Mouse (Mus musculus) spleen, adult 2 months (tissue): ENCODE data around the gene Desi2. TPM values are rescaled to one million over a fixed set of nuclear protein-coding genes. Genes with fewer than 3 reads are reported as not detected.
A peak's percentile ranks its signal among the peaks of the same experiment; 100 is the strongest.
"Not testable (repeated sequence)": the region's sequence is repeated elsewhere in the genome, so short reads cannot be mapped to it uniquely, and the experiment has no call there.

Experiments used
- DNase-seq, 2 experiments: peaks; one replicate each; pipeline versions ENCODE4 v3.0.0 to v3.0.0-alpha.2; 2012 to 2021; ENCODE audit warnings: low spot score in 2 of 2, low read depth in 1 of 2
- H3K27ac ChIP-seq: fragments of 200-500 bp; 2 replicates; pipeline ENCODE4 v1.5.1; 2012; ENCODE audit warnings: low read length, inconsistent platforms; ENCODE audit not compliant: insufficient read depth
- H3K27me3 ChIP-seq: fragments of 200-500 bp; 2 replicates; pipeline ENCODE4 v1.6.1; 2012; ENCODE audit warnings: mild to moderate bottlenecking, moderate library complexity, low read length, inconsistent platforms; ENCODE audit not compliant: control insufficient read depth, insufficient read depth
- H3K36me3 ChIP-seq: fragments of 200-500 bp; 2 replicates; pipeline ENCODE4 v1.6.1; 2012; ENCODE audit warnings: mild to moderate bottlenecking, low read length, inconsistent platforms; ENCODE audit not compliant: control insufficient read depth, insufficient read depth
- H3K4me1 ChIP-seq: fragments of 200-500 bp; 2 replicates; pipeline ENCODE4 v1.6.1; 2011; ENCODE audit warnings: inconsistent platforms; ENCODE audit not compliant: control insufficient read depth, insufficient read depth, insufficient read length
- H3K4me3 ChIP-seq: fragments of 200-500 bp; 2 replicates; pipeline ENCODE4 v1.5.1; 2011; ENCODE audit warnings: mild to moderate bottlenecking, inconsistent platforms; ENCODE audit not compliant: insufficient read depth, insufficient read length; ENCODE audit errors: extremely low read depth
- CTCF ChIP-seq: fragments of 200-500 bp; IDR thresholded peaks from 2 replicates; pipeline ENCODE4 v1.5.1; 2011; ENCODE audit warnings: mild to moderate bottlenecking, inconsistent platforms; ENCODE audit not compliant: insufficient read depth, insufficient read length, insufficient replicate concordance; ENCODE audit errors: extremely low read depth
- POLR2A ChIP-seq: fragments of 200-500 bp; IDR thresholded peaks from 2 replicates; pipeline ENCODE4 v1.6.1; 2011; ENCODE audit warnings: low read depth, low read length, inconsistent platforms
- WGBS: fragments of 180-500 bp; shearing (Covaris S2); methylation state at CpG from one replicate; pipeline ENCODE4 v1.1.7; 2018; 5-methylcytosine and 5-hydroxymethylcytosine counted together
- polyA plus RNA-seq: library from polyadenylated mRNA; depleted of rRNA; stranded (reverse); fragments of >200 nt; gene quantifications from 2 replicates; pipeline ENCODE4 v1.2.3, GENCODE M21; 2012

Gene Desi2
- polyA plus RNA-seq, 1 experiment, result 4.4 TPM

- Histone ChIP-seq H3K27ac (no peak overlapping the region), H3K36me3 (peaks cover 2% of the 10 kb centered on the region; the same call in 1 of the 2 replicates), H3K4me3 (no peak overlapping the region), H3K27me3 (no peaks in the 10 kb centered on the region), H3K4me1 (no peaks in the 10 kb centered on the region)
- TF ChIP-seq POLR2A, result no peak
- no peak for TF ChIP-seq CTCF
- no peak for DNase-seq
- WGBS, result 91% methylated on average over 2 of the region's 2 CpGs
Observed at GRCm38 (mm10) chr1:178258821-178259220, 71.6 kb downstream of the Desi2 start.

DNA sequence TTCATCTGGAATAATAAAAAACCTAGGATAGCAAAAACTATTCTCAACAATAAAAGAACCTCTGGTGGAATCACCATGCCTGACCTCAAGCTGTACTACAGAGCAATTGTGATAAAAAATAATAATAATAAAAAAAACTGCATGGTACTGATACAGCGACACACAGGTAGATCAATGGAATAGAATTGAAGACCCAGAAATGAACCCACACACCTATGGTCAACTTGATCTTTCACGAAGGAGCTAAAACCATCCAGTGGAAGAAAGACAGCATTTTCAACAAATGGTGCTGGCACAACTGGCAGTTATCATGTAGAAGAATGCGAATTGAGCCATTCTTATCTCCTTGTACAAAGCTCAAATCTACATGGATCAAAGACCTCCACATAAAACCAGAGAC lies 78.2 kb downstream of the Desi2 start:
- H3K4me1 ChIP-seq, H3K4me3 ChIP-seq, H3K27me3 ChIP-seq, H3K36me3 ChIP-seq, H3K27ac ChIP-seq, DNase-seq: not testable (repeated sequence)
- 90% methylated on average over 3 of the region's 3 CpGs for WGBS

DNA sequence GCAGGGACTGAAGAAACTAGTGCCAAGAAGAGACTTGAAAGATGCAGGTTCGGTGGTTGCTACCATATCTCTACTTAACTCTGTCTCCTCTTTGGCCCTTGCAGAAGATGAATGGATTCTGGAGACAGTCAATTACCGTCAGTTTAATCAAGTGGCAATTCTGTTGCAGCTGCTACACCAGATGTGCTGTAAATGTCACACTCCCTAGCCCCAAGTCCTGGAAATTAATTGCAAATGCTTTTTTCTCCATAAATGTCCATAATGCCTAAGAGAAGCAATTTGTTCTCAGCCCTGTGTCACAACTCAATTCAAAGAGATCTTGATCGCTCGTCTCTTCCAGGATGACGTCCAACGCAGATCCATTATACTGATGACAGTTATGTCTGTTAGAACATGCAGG lies 83.4 kb downstream of the Desi2 start:
- Histone ChIP-seq H3K4me3 (no peak overlapping the region), H3K27me3 (no peaks in the 10 kb centered on the region; the same call in 1 of the 2 replicates), H3K4me1 (no peaks in the 10 kb centered on the region), H3K36me3 (no peaks in the 10 kb centered on the region), H3K27ac (no peak overlapping the region)
- 91% methylated on average over 6 of the region's 6 CpGs for WGBS
- TF ChIP-seq CTCF, result no peak
- no peak for DNase-seq

- no peaks in the 10 kb centered on the region for H3K36me3 ChIP-seq
- WGBS, result 66% methylated on average over 9 of the region's 9 CpGs
- TF ChIP-seq POLR2A (no peak), CTCF (no peak)
- peaks cover 5% of the 10 kb centered on the region for H3K27me3 ChIP-seq
- H3K4me1 ChIP-seq, result peaks cover 6% of the 10 kb centered on the region
- H3K27ac ChIP-seq, result no peak overlapping the region
- H3K4me3 ChIP-seq, result no peak overlapping the region
- DNase-seq, result no peak
Observed at GRCm38 (mm10) chr1:178275174-178275730, 88.0 kb downstream of the Desi2 start.

GRCm38 (mm10) chr1:178275738-178276053 lies 88.5 kb downstream of the Desi2 start:
- Histone ChIP-seq H3K27me3 (peaks cover 5% of the 10 kb centered on the region), H3K4me3 (no peak overlapping the region), H3K36me3 (no peaks in the 10 kb centered on the region), H3K4me1 (peaks cover 6% of the 10 kb centered on the region), H3K27ac (no peak overlapping the region)
- DNase-seq, result no peak
- WGBS, result 15% methylated on average over 11 of the region's 11 CpGs
- TF ChIP-seq CTCF (no peak), POLR2A (no peak)

DNA sequence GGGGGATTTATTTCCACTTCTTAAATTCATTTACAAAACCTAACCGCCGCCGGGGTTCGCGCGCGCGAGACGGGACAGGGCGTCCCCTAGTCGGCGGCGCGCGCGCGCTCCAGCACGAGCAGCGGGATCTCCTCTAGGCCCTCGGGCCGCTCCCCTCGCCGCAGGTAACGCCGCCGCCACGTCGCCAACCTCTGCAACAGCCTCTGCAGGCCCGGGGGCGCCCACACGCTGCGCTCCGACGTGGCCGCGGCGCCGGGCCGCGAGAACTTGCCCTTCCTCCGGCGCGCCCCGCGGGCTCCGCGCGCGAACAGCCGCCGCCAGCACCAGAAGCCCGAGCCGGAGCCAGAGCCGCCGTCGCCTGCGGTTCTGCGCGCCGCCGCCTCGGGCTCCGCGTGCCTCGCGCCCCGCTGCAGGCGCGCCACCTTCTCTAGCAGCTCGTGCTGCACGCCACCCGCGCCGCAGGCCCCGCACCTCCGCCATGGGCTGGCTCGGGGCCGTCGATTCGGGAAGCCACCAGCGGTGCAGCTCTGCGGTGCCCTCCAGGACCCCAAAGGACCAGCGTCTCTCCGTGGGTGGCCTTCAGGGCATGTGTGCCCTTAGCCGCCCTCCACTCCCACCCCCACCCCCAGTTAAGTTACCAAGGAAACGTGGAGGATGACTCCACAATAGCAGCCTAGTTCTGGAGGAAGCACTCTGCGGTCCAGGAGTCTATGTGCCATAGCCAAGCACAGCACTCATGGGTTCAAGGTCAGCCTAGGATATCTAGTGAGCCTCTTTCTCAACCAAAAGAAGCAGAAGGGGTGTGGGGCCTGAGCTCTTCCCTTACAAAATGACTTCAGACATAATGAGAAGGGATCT lies 89.1 kb downstream of the Desi2 start:
- Histone ChIP-seq H3K27ac (no peak overlapping the region), H3K36me3 (no peaks in the 10 kb centered on the region), H3K4me3 (peak overlapping the region; percentile 30; the same call in 1 of the 2 replicates), H3K27me3 (peaks cover 5% of the 10 kb centered on the region), H3K4me1 (peaks cover 6% of the 10 kb centered on the region)
- TF ChIP-seq POLR2A (no peak), CTCF (no peak)
- WGBS, result 2% methylated on average over 86 of the region's 87 CpGs
- no peak for DNase-seq

DNA sequence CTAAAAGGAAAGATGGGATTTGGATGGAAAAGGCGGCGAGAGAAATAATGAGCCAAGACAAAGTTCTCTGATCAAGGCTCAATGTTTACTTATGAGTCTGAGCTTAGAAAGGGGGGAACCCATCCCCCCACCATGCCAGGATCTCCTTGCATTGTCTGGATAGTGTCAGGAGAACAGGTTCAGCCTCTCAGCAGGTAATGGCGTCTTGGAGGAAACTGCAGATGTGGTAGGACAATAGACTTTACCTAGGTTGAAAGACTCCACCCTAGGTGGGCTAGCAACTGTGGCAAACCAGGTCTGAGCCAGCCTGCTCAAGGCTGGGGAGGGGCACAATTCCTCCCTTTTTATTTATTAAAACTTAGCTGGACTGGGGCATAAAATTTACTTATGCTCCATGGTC lies 96.1 kb downstream of the Desi2 start:
- not testable (repeated sequence) for H3K27ac ChIP-seq, H3K27me3 ChIP-seq, DNase-seq, H3K36me3 ChIP-seq, H3K4me1 ChIP-seq, H3K4me3 ChIP-seq
- 94% methylated on average over 3 of the region's 3 CpGs for WGBS
